Mouse (Mus musculus): ENCODE measurements around the gene Fut11. TPM values are rescaled to one million over a fixed set of nuclear protein-coding genes. Genes with fewer than 3 reads are reported as not detected.

The Fut11 gene
- polyA plus RNA-seq, 1 experiment from 2014 or later, result 28.3 TPM

DNA sequence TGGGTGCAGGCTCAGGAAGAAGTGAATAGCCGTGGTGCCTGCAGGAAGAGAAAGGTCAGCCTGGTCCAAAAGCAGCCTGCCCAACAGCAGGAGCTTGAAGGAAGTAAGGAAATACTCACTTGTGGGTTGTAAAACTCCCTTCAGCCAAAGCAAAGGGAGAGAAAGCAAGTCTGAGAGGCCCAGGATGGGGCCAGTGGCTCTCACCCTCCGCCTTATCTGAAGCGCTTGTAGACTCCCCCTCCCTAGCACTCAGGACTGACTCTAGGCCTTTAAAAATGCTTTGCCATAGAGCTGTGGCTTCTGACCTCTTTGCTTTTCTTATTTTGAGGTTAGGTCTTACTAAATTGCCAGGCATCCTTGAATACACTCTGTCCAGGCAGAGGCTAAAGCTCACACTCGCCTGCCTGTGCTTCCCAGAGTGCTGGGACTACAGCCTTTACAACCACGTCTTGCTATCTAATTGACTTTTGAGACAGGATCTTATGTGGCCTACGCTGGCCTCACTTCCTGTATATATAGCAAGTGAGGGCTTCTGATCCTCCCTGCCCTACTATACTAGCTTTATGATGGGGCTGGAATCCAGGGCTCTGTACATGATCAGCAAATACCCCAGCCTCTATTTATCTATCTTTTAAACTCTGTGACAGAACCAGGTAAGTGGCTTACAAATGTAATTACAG, 31.0 kb downstream of the Fut11 start:
- H3K36me3 ChIP-seq, result peaks cover 97% of the 10 kb centered on the region
- no peak for ATAC-seq (ENCODE audit: low read depth)
- no peaks in the 10 kb centered on the region for H3K27me3 ChIP-seq
- no peaks in the 10 kb centered on the region for H3K4me1 ChIP-seq (replicated peaks)
- no peak overlapping the region for H3K27ac ChIP-seq (replicated peaks)
- H3K9ac ChIP-seq, result no peak overlapping the region
- WGBS, result 71% methylated on average over 6 of the region's 6 CpGs
- H3K9me3 ChIP-seq, result no peaks in the 10 kb centered on the region
- no peak overlapping the region for H3K4me2 ChIP-seq
- H3K4me3 ChIP-seq, result no peak overlapping the region

DNA sequence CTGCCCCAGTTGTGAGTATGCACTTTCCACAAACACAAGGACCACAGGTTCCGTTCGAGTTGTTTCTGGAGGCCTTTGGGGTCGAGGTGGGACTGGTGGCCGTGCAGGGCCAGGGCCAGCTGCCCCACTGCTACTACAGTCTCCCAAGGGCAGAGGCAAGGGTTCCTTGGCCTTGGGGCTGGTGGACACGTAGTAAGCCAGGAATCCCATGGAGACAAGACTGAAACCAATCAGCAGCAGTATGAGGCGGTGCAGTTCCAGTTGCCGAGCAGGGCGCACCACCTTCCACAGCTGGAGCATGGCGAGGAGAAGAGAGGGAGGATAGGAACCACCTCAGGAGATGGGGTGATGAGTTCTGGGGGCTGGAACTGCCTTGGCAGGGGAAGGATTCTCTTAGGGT, 35.1 kb downstream of the Fut11 start:
- Histone ChIP-seq H3K4me3 (no peak overlapping the region), H3K9ac (no peak overlapping the region), H3K4me2 (no peak overlapping the region), H3K27ac (replicated peaks) (no peak overlapping the region), H3K9me3 (no peaks in the 10 kb centered on the region), H3K36me3 (peaks cover 67% of the 10 kb centered on the region), H3K4me1 (replicated peaks) (peaks cover 20% of the 10 kb centered on the region), H3K27me3 (no peaks in the 10 kb centered on the region)
- 94% methylated on average over 9 of the region's 9 CpGs for whole genome bisulfite sequencing
- no peak for ATAC-seq (ENCODE audit: low read depth)

DNA sequence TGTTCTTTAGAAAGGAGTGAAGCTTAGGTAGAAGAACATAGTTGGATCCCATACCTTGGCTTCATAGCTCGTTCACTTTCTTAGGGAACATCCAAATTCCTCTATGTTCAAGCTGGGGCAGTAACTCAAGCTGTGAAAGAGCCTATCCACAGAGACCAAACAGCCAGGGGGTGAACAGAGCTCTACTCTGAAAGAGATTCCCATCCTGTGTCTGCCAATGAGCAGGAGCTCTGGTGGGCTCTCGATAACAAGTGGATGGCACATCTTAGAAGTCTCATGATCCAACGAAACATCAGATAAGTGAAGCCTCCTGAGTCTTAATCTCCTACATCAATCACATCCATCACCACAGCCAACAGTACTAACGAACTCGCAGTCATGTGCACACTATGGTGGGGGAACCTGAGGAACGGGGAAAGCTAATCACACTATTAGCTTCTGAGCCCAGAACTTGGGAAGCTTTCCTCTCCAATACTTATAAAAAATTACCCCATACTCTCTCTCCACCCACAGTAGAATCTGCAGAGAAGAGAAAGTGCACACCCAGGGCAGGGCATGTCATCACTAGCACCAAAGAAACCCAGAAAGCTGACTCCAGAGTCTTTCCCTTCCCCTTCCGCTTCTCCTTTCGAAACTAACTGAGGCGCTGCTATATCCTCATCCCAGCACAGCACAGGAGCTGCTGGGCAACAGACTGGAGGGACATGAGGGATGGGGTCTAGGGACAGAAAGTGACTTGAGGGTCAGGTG, 36.3 kb downstream of the Fut11 start:
- Histone ChIP-seq H3K9me3 (no peaks in the 10 kb centered on the region), H3K27ac (replicated peaks) (no peak overlapping the region), H3K36me3 (peaks cover 65% of the 10 kb centered on the region), H3K4me1 (replicated peaks) (peaks cover 26% of the 10 kb centered on the region), H3K27me3 (no peaks in the 10 kb centered on the region), H3K9ac (no peak overlapping the region), H3K4me3 (no peak overlapping the region), H3K4me2 (no peak overlapping the region)
- ATAC-seq (ENCODE audit: low read depth), result no peak
- WGBS, result 91% methylated on average over 9 of the region's 9 CpGs

DNA sequence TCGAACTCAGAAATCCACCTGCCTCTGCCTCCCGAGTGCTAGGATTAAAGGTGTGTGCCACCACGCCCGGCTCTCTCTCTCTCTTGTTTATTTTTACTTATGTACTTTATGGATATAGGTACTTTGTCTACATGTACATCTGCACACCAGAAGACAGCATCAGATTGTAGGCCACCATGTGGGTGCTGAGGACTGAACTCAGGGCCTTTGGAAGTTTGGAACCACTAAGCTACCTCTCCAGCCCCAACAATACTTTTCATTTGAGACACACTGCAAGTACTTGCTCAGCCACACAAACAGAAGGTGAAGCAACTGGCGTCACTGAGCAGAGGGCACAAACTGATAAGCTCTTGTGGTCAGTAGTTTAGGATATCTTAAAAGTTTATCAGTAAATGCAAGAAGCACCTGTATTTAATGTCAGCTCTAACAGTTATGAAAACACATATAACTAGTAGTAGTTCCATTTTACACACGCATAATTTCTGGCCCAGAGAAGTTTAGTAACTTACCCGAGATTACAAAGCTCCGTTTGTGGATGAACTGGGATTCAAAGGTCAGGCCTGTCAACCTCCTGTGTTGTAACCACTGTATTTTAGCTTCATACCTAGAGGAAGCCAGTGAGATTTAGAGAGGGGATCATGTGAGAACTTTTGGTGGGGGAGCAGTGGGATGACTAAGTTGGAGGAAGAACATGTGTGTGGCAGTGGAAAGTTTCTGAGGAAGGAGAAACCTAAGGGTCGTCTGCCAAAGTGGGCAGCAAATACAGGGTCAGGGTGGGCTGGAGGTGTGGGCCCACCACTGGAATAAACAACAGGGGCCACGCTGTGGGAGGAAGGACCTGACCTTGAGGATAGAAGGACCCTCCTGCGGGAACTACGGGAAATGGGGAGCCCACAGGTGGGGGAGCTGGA, 38.5 kb downstream of the Fut11 start:
- Histone ChIP-seq H3K9ac (peak overlapping the region; percentile 84), H3K9me3 (no peaks in the 10 kb centered on the region), H3K4me1 (replicated peaks) (peaks cover 26% of the 10 kb centered on the region), H3K4me2 (peak overlapping the region; percentile 80), H3K36me3 (peaks cover 59% of the 10 kb centered on the region), H3K27ac (replicated peaks) (no peak overlapping the region), H3K27me3 (no peaks in the 10 kb centered on the region), H3K4me3 (peak overlapping the region; percentile 56)
- ATAC-seq (ENCODE audit: low read depth), result no peak
- 54% methylated on average over 12 of the region's 12 CpGs for WGBS

DNA sequence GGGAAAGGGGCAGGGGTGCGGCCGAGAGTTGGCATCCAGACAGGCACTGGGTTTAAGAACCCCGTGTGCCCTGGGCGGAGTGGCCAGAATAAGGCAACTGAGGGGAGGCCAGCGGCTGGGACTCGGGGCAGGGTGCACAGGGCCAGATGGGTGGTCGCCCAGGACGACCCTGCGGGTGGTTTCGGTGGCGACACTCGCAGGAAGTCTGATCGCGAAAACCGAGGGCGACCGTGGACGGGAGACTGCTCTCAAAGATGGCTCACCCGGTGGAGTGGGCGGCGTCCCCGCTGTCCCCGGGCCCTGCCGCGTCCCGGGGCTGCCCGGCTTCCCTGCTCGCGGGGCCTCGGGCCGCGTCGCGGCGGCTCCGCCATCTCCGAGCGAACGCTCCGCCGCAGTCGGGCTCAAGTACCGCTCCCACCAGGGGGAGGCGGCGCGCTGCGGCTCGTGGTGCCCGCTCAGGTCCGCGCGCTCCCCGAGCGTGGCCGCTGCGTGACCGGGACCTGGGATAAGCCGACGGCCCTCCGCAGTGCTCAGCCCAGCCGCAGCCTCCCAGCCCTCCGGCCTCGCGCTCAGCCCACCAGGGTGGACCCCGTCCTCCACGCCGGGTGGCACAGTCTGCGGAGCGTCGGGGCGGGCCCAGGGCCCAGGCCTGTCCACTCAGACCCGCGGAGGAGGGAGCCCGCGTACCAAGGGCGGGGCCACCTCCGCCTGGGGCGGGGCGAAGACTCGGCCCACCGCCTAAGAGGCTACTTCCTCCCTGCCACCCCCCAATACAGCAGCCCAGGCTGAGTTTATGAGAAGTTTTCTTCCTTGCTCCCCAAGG, 39.4 kb downstream of the Fut11 start, which contains the start of gene Ndst2:
TSS of gene Ndst2 (minus strand) at position 611 of the 823 bp plus-strand sequence.
- ATAC-seq (ENCODE audit: low read depth), result peak; percentile 98
- H3K9ac ChIP-seq, result peak within 1 kb of the TSS; percentile 84
- peaks cover 26% of the 10 kb centered on the region for H3K4me1 ChIP-seq (replicated peaks)
- H3K36me3 ChIP-seq, result peaks cover 60% of the 10 kb centered on the region
- peak within 1 kb of the TSS; percentile 86 for H3K27ac ChIP-seq (replicated peaks)
- peak within 1 kb of the TSS; percentile 56 for H3K4me3 ChIP-seq
- H3K27me3 ChIP-seq, result no peaks in the 10 kb centered on the region
- H3K4me2 ChIP-seq, result peak within 1 kb of the TSS; percentile 80
- H3K9me3 ChIP-seq, result no peaks in the 10 kb centered on the region
- WGBS, result 1% methylated on average over 78 of the region's 81 CpGs

DNA sequence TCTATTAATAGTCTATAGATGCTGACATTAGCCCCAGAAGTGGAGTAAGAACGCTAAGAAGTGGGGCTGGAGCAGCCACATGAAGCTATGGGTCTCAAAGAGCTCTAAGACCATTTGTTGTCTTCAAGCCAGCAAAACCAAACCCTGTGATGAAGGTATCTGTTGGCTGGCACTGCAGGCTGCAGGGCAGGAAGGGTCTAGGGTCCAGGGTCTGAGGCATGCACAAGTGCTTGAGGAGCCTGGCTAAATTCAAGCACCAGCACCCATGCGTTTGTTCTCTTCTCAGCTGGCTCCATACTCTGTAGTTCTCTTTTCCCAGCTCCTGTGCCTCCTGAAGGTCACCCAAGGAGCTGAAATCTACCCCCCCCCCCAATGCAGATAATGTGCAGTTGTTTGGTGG, 40.3 kb downstream of the Fut11 start:
- Histone ChIP-seq H3K27ac (replicated peaks) (0 out of 2 replicates have a peak overlapping the region, but pooled peaks have one; percentile 86), H3K4me2 (peak overlapping the region; percentile 80; the same call in 1 of the 2 replicates), H3K27me3 (no peaks in the 10 kb centered on the region), H3K4me3 (no peak overlapping the region), H3K36me3 (peaks cover 60% of the 10 kb centered on the region), H3K9ac (peak overlapping the region; percentile 84; the same call in 1 of the 2 replicates), H3K9me3 (no peaks in the 10 kb centered on the region), H3K4me1 (replicated peaks) (peaks cover 26% of the 10 kb centered on the region)
- WGBS, result 80% methylated on average over 2 of the region's 2 CpGs
- no peak for ATAC-seq (ENCODE audit: low read depth)

DNA sequence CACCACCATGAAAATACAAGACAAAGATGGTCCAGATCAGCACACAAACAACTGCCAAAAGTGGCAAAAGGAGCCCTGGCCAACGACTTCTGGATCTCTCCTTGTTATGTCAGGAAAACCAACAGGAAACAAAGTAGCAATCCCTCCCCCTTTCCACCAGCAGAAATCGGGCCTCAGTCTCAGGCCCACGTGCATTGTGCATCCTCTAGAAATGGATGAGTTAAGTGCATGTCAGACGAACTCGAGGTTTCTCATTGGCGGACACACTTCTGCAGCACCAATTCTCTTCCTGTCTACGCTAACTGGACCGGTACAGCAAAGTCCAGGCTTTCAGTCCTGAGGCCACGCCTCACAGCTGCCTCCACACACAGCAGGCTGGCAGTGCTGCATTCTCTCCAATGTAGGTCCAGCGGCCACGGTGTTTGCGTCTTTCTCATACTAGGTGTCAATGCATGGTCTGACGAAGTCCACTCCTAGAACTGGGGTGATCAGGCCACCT, 41.2 kb downstream of the Fut11 start:
- Histone ChIP-seq H3K9ac (no peak overlapping the region), H3K4me1 (replicated peaks) (peaks cover 26% of the 10 kb centered on the region), H3K36me3 (peaks cover 60% of the 10 kb centered on the region), H3K9me3 (no peaks in the 10 kb centered on the region), H3K4me2 (no peak overlapping the region), H3K27ac (replicated peaks) (no peak overlapping the region), H3K4me3 (no peak overlapping the region), H3K27me3 (no peaks in the 10 kb centered on the region)
- ATAC-seq (ENCODE audit: low read depth), result no peak
- WGBS, result 92% methylated on average over 13 of the region's 13 CpGs

DNA sequence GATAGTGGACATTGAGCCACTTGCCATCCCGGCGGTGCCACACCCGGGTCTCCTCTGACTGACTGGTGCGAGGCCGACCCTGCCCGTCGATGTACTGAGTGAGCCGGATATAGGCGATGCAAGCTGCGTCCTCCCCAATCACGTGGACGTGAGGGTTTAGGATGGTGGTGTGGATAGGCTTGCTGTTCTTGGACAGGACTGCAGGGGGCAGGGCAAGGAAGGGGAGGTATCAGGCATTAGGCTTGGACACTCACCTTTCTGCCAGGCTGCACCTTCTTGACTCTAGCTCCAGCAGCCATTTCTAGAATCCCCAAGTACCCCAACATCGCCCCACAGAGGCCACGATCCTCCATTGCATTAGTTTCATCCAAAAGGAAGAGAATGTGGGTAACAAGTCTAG, 42.5 kb downstream of the Fut11 start:
- no peaks in the 10 kb centered on the region for H3K9me3 ChIP-seq
- no peak overlapping the region for H3K9ac ChIP-seq
- H3K36me3 ChIP-seq, result peaks cover 65% of the 10 kb centered on the region
- 46% methylated on average over 14 of the region's 14 CpGs for WGBS
- no peak overlapping the region for H3K4me2 ChIP-seq
- peaks cover 19% of the 10 kb centered on the region for H3K4me1 ChIP-seq (replicated peaks)
- no peak overlapping the region for H3K27ac ChIP-seq (replicated peaks)
- no peak for ATAC-seq (ENCODE audit: low read depth)
- no peaks in the 10 kb centered on the region for H3K27me3 ChIP-seq
- H3K4me3 ChIP-seq, result no peak overlapping the region

DNA sequence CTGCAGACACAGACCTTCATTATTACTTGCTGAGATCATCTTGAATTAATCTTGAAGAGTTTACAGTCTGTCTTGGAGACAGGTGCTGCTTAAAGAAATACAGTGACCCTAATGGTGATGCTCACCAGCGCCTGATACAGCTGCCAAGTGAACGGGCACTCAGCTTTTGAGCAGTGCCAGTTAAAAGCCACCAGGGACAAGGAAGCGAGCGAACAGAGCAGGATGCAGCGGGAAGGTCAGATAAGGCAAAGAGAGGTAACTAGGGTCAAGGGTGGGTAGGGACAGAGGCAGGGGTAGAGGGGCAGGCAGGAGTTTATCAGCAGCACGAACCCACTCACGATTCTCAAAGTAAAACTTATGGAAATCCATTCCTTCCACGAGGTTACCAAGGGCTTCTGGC, 43.7 kb downstream of the Fut11 start:
- H3K4me1 ChIP-seq (replicated peaks), result peaks cover 12% of the 10 kb centered on the region
- WGBS, result 89% methylated on average over 8 of the region's 8 CpGs
- no peaks in the 10 kb centered on the region for H3K9me3 ChIP-seq
- ATAC-seq (ENCODE audit: low read depth), result no peak
- no peak overlapping the region for H3K27ac ChIP-seq (replicated peaks)
- H3K36me3 ChIP-seq, result peaks cover 74% of the 10 kb centered on the region
- H3K4me3 ChIP-seq, result no peak overlapping the region
- H3K4me2 ChIP-seq, result no peak overlapping the region
- no peaks in the 10 kb centered on the region for H3K27me3 ChIP-seq
- H3K9ac ChIP-seq, result no peak overlapping the region

DNA sequence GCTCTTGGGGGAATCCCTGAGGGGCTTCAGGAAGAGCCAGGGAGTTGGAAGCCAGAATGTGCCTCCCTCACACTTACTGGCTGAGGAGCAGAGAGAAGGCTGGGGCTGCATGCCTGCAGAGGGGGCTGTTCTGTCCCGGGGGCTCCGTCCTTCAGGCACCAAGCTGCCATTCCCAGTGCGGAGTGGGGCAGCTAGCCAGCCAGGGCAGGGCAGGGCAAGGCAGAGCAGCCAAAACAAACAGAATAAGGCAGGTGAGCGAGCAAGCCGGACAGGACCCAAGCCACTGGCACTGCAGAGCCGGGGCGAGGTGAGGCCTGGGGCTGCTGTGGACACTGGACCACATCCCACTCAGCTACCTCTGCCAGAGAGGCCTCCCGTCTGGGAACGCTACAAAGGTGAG, 46.5 kb downstream of the Fut11 start:
- Histone ChIP-seq H3K36me3 (peaks cover 86% of the 10 kb centered on the region), H3K4me2 (no peak overlapping the region), H3K27me3 (no peaks in the 10 kb centered on the region), H3K27ac (replicated peaks) (no peak overlapping the region), H3K9ac (no peak overlapping the region), H3K4me1 (replicated peaks) (no peaks in the 10 kb centered on the region), H3K4me3 (no peak overlapping the region), H3K9me3 (no peaks in the 10 kb centered on the region)
- WGBS, result 89% methylated on average over 9 of the region's 9 CpGs
- peak; percentile 44; the same call in 1 of the 2 replicates for ATAC-seq (ENCODE audit: low read depth)

DNA sequence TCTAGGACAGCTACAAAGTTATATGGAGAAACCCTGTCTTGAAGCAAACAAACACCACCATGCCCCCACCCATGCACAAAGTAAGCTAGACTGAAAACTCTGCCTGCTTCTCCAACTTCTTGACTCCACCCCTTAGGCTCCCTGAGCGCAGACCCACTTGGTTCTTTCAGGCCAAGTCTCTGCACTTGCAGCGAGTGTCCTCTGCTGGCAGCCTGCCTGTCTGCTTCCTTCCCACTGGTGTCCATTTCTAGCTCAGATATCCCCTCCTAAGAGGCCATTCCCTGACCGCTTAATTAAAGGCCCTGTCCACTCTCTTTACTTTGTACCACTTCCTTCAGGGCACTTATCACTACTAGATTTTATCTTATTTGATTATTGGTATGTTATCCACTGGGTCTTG, 48.8 kb downstream of the Fut11 start:
- H3K4me3 ChIP-seq, result no peak overlapping the region
- peaks cover 12% of the 10 kb centered on the region; the same call in 1 of the 2 replicates for H3K4me1 ChIP-seq (replicated peaks)
- H3K36me3 ChIP-seq, result peaks cover 78% of the 10 kb centered on the region
- WGBS, result 95% methylated on average over 3 of the region's 3 CpGs
- H3K9ac ChIP-seq, result no peak overlapping the region
- H3K4me2 ChIP-seq, result no peak overlapping the region
- ATAC-seq (ENCODE audit: low read depth), result no peak
- no peaks in the 10 kb centered on the region for H3K27me3 ChIP-seq
- no peak overlapping the region for H3K27ac ChIP-seq (replicated peaks)
- H3K9me3 ChIP-seq, result no peaks in the 10 kb centered on the region
